Mouse (Mus musculus): ENCODE results near the gene Aifm1. TPM values are rescaled to one million over a fixed set of nuclear protein-coding genes. Genes with fewer than 3 reads are reported as not detected.

Gene Aifm1
- polyA plus RNA-seq, 1 experiment from 2014 or later = 33.5 TPM

- Histone ChIP-seq H3K4me2 (ENCODE audit: low read length) (peak within 1 kb of the TSS; percentile 53), H3K4me3 (ENCODE audit: low read depth, low read length) (peak within 1 kb of the TSS; percentile 32), H3K36me3 (ENCODE audit: control insufficient read depth, insufficient read depth, low read length) (no peaks in the 10 kb centered on the region), H3K4me1 (ENCODE audit: control insufficient read depth, insufficient read depth, low read length) (no peaks in the 10 kb centered on the region), H3K9ac (ENCODE audit: low read depth, low read length) (0 out of 2 replicates have a peak within 1 kb of the TSS, but pooled peaks have one; percentile 35), H3K27ac (ENCODE audit: low read length) (no peak within 1 kb of the TSS), H3K27me3 (ENCODE audit: control insufficient read depth, insufficient read depth, low read depth, low read length) (no peaks in the 10 kb centered on the region), H3K9me3 (replicated peaks; ENCODE audit: control insufficient read depth, low read length, poor library complexity, severe bottlenecking) (no peaks in the 10 kb centered on the region)
- WGBS = 18% methylated on average over 37 of the region's 38 CpGs
- peak; percentile 89 for ATAC-seq
These were observed 50.4 kb downstream of the Aifm1 start, which contains the start of gene Elf4 for GRCm38 (mm10) chrX:48462754-48463507. Gene Elf4, minus strand, starts transcription at chrX:48463132.

- peak; percentile 32; the same call in 1 of the 2 replicates for ATAC-seq
- 0 out of 2 replicates have a peak overlapping the region, but pooled peaks have one; percentile 35 for H3K9ac ChIP-seq (ENCODE audit: low read depth, low read length)
- no peaks in the 10 kb centered on the region for H3K4me1 ChIP-seq (ENCODE audit: control insufficient read depth, insufficient read depth, low read length)
- peak overlapping the region; percentile 32 for H3K4me3 ChIP-seq (ENCODE audit: low read depth, low read length)
- no peaks in the 10 kb centered on the region for H3K9me3 ChIP-seq (replicated peaks; ENCODE audit: control insufficient read depth, low read length, poor library complexity, severe bottlenecking)
- H3K27ac ChIP-seq (ENCODE audit: low read length) = no peak overlapping the region
- H3K27me3 ChIP-seq (ENCODE audit: control insufficient read depth, insufficient read depth, low read depth, low read length) = no peaks in the 10 kb centered on the region
- 19% methylated on average over 4 of the region's 4 CpGs for WGBS
- H3K4me2 ChIP-seq (ENCODE audit: low read length) = peak overlapping the region; percentile 53
- H3K36me3 ChIP-seq (ENCODE audit: control insufficient read depth, insufficient read depth, low read length) = no peaks in the 10 kb centered on the region
These were observed 51.1 kb downstream of the Aifm1 start for GRCm38 (mm10) chrX:48462297-48462696.

GRCm38 (mm10) chrX:48461006-48461405, 52.4 kb downstream of the Aifm1 start:
- 72% methylated on average over 4 of the region's 4 CpGs for WGBS

GRCm38 (mm10) chrX:48460496-48460895, 52.9 kb downstream of the Aifm1 start:
- Histone ChIP-seq H3K4me1 (ENCODE audit: control insufficient read depth, insufficient read depth, low read length) (no peaks in the 10 kb centered on the region), H3K36me3 (ENCODE audit: control insufficient read depth, insufficient read depth, low read length) (no peaks in the 10 kb centered on the region), H3K27me3 (ENCODE audit: control insufficient read depth, insufficient read depth, low read depth, low read length) (peaks cover 1% of the 10 kb centered on the region; the same call in 1 of the 2 replicates), H3K9ac (ENCODE audit: low read depth, low read length) (no peak overlapping the region), H3K4me2 (ENCODE audit: low read length) (no peak overlapping the region), H3K4me3 (ENCODE audit: low read depth, low read length) (no peak overlapping the region), H3K9me3 (replicated peaks; ENCODE audit: control insufficient read depth, low read length, poor library complexity, severe bottlenecking) (no peaks in the 10 kb centered on the region), H3K27ac (ENCODE audit: low read length) (no peak overlapping the region)
- no peak for ATAC-seq
- 87% methylated on average over 7 of the region's 7 CpGs for WGBS

More at GRCm38 (mm10) chrX:48461006-48461405, 52.4 kb downstream of the Aifm1 start:
- no peaks in the 10 kb centered on the region for H3K27me3 ChIP-seq (ENCODE audit: control insufficient read depth, insufficient read depth, low read depth, low read length)
- H3K4me3 ChIP-seq (ENCODE audit: low read depth, low read length) = no peak overlapping the region
- no peaks in the 10 kb centered on the region for H3K36me3 ChIP-seq (ENCODE audit: control insufficient read depth, insufficient read depth, low read length)
- ATAC-seq = no peak
- H3K4me1 ChIP-seq (ENCODE audit: control insufficient read depth, insufficient read depth, low read length) = no peaks in the 10 kb centered on the region
- H3K27ac ChIP-seq (ENCODE audit: low read length) = no peak overlapping the region
- no peak overlapping the region for H3K4me2 ChIP-seq (ENCODE audit: low read length)
- H3K9me3 ChIP-seq (replicated peaks; ENCODE audit: control insufficient read depth, low read length, poor library complexity, severe bottlenecking) = no peaks in the 10 kb centered on the region
- no peak overlapping the region for H3K9ac ChIP-seq (ENCODE audit: low read depth, low read length)

- H3K9ac ChIP-seq (ENCODE audit: low read depth, low read length) = no peak overlapping the region
- no peak overlapping the region for H3K27ac ChIP-seq (ENCODE audit: low read length)
- H3K4me1 ChIP-seq (ENCODE audit: control insufficient read depth, insufficient read depth, low read length) = no peaks in the 10 kb centered on the region
- 74% methylated on average over 6 of the region's 6 CpGs for WGBS
- H3K27me3 ChIP-seq (ENCODE audit: control insufficient read depth, insufficient read depth, low read depth, low read length) = peaks cover 3% of the 10 kb centered on the region
- H3K9me3 ChIP-seq (replicated peaks; ENCODE audit: control insufficient read depth, low read length, poor library complexity, severe bottlenecking) = no peaks in the 10 kb centered on the region; the same call in 1 of the 2 replicates
- ATAC-seq = no peak
- H3K4me2 ChIP-seq (ENCODE audit: low read length) = no peak overlapping the region
- H3K36me3 ChIP-seq (ENCODE audit: control insufficient read depth, insufficient read depth, low read length) = no peaks in the 10 kb centered on the region
- H3K4me3 ChIP-seq (ENCODE audit: low read depth, low read length) = no peak overlapping the region
These were observed 56.4 kb downstream of the Aifm1 start for GRCm38 (mm10) chrX:48456956-48457355.

- Histone ChIP-seq H3K4me2 (ENCODE audit: low read length) (no peak overlapping the region), H3K9ac (ENCODE audit: low read depth, low read length) (no peak overlapping the region), H3K36me3 (ENCODE audit: control insufficient read depth, insufficient read depth, low read length) (no peaks in the 10 kb centered on the region), H3K9me3 (replicated peaks; ENCODE audit: control insufficient read depth, low read length, poor library complexity, severe bottlenecking) (no peaks in the 10 kb centered on the region; the same call in 1 of the 2 replicates), H3K27ac (ENCODE audit: low read length) (no peak overlapping the region), H3K27me3 (ENCODE audit: control insufficient read depth, insufficient read depth, low read depth, low read length) (peaks cover 3% of the 10 kb centered on the region), H3K4me1 (ENCODE audit: control insufficient read depth, insufficient read depth, low read length) (no peaks in the 10 kb centered on the region), H3K4me3 (ENCODE audit: low read depth, low read length) (no peak overlapping the region)
- 39% methylated on average over 9 of the region's 9 CpGs for WGBS
- no peak for ATAC-seq
These were observed 58.3 kb downstream of the Aifm1 start for GRCm38 (mm10) chrX:48455018-48455417.

- Histone ChIP-seq H3K36me3 (ENCODE audit: control insufficient read depth, insufficient read depth, low read length) (no peaks in the 10 kb centered on the region), H3K9ac (ENCODE audit: low read depth, low read length) (0 out of 2 replicates have a peak overlapping the region, but pooled peaks have one; percentile 14), H3K9me3 (replicated peaks; ENCODE audit: control insufficient read depth, low read length, poor library complexity, severe bottlenecking) (no peaks in the 10 kb centered on the region; the same call in 1 of the 2 replicates), H3K4me3 (ENCODE audit: low read depth, low read length) (peak overlapping the region; percentile 38), H3K4me1 (ENCODE audit: control insufficient read depth, insufficient read depth, low read length) (no peaks in the 10 kb centered on the region), H3K27ac (ENCODE audit: low read length) (no peak overlapping the region), H3K27me3 (ENCODE audit: control insufficient read depth, insufficient read depth, low read depth, low read length) (peaks cover 3% of the 10 kb centered on the region), H3K4me2 (ENCODE audit: low read length) (peak overlapping the region; percentile 46)
- peak; percentile 55 for ATAC-seq
- WGBS = 25% methylated on average over 11 of the region's 21 CpGs
These were observed 58.9 kb downstream of the Aifm1 start for GRCm38 (mm10) chrX:48454495-48454878.

GRCm38 (mm10) chrX:48453736-48454494, 59.4 kb downstream of the Aifm1 start:
- H3K9me3 ChIP-seq (replicated peaks; ENCODE audit: control insufficient read depth, low read length, poor library complexity, severe bottlenecking) = no peaks in the 10 kb centered on the region; the same call in 1 of the 2 replicates
- peak overlapping the region; percentile 46 for H3K4me2 ChIP-seq (ENCODE audit: low read length)
- 15% methylated on average over 23 of the region's 91 CpGs for WGBS
- ATAC-seq = peak; percentile 40; the same call in 1 of the 2 replicates
- 0 out of 2 replicates have a peak overlapping the region, but pooled peaks have one; percentile 14 for H3K9ac ChIP-seq (ENCODE audit: low read depth, low read length)
- no peaks in the 10 kb centered on the region for H3K4me1 ChIP-seq (ENCODE audit: control insufficient read depth, insufficient read depth, low read length)
- no peak overlapping the region for H3K27ac ChIP-seq (ENCODE audit: low read length)
- H3K36me3 ChIP-seq (ENCODE audit: control insufficient read depth, insufficient read depth, low read length) = no peaks in the 10 kb centered on the region
- peaks cover 3% of the 10 kb centered on the region for H3K27me3 ChIP-seq (ENCODE audit: control insufficient read depth, insufficient read depth, low read depth, low read length)
- H3K4me3 ChIP-seq (ENCODE audit: low read depth, low read length) = peak overlapping the region; percentile 38
